Mouse (Mus musculus) forebrain, postnatal 0 days (tissue): ENCODE measurements at regions not wholly inside any gene's neighbourhood (a gene's known extent, or its start where the extent isn't known, plus 50 kb on each side); places are given as distances from the start of the nearest gene placed in this dataset.
A peak's percentile ranks its signal among the peaks of the same experiment; 100 is the strongest.

Experiments
- ATAC-seq: fragments of 200-750 bp; cut with Nextera tagmentation; 2 replicates; pipeline ENCODE4 v1.8.0; 2017; ENCODE audit warnings: mild to moderate bottlenecking, moderate library complexity
- DNase-seq: peaks from one replicate; pipeline ENCODE4 v3.0.0-alpha.2; 2015
- H3K27ac ChIP-seq: fragments of 300-500 bp; sonication (generic); 2 replicates; pipeline ENCODE4 v1.5.1; 2014; ENCODE audit warnings: low read depth, mild to moderate bottlenecking, antibody characterized with exemption, low read length, moderate library complexity, mixed read lengths
- H3K27me3 ChIP-seq: fragments of 300-500 bp; sonication (generic); 2 replicates; pipeline ENCODE4 v1.6.1; 2014; ENCODE audit warnings: mild to moderate bottlenecking, low read length, mixed read lengths; ENCODE audit not compliant: insufficient read depth
- H3K36me3 ChIP-seq: fragments of 300-500 bp; sonication (generic); 2 replicates; pipeline ENCODE4 v1.6.1; 2014; ENCODE audit warnings: mild to moderate bottlenecking, moderate library complexity; ENCODE audit not compliant: insufficient read depth
- H3K4me1 ChIP-seq: fragments of 300-500 bp; sonication (generic); 2 replicates; pipeline ENCODE4 v1.6.1; 2014; ENCODE audit warnings: antibody characterized with exemption; ENCODE audit not compliant: insufficient read depth
- H3K4me2 ChIP-seq: fragments of 300-500 bp; sonication (generic); 2 replicates; pipeline ENCODE4 v1.6.1; 2014; ENCODE audit warnings: low read depth, mild to moderate bottlenecking, moderate library complexity
- H3K4me3 ChIP-seq: fragments of 300-500 bp; sonication (generic); 2 replicates; pipeline ENCODE4 v1.5.1; 2014; ENCODE audit warnings: low read depth, low read length, mixed read lengths
- H3K9ac ChIP-seq: fragments of 300-500 bp; sonication (generic); 2 replicates; pipeline ENCODE4 v1.6.1; 2014; ENCODE audit warnings: mild to moderate bottlenecking
- H3K9me3 ChIP-seq: fragments of 300-500 bp; sonication (generic); 2 replicates; pipeline ENCODE4 v1.6.1; 2016; ENCODE audit warnings: low read length
- CTCF ChIP-seq: sonication (generic); IDR thresholded peaks from 2 replicates; pipeline ENCODE4 v1.5.1; 2016; ENCODE audit warnings: antibody characterized with exemption, control low read depth, low read depth
- WGBS: fragments of 180-500 bp; shearing (Covaris S2); extraction: QIAGEN DNeasy Blood & Tissue Kit; methylation state at CpG from one replicate; pipeline ENCODE4 v1.1.7; 2014; 5-methylcytosine and 5-hydroxymethylcytosine counted together

- no peaks in the 10 kb centered on the region for H3K27me3 ChIP-seq
- TF ChIP-seq CTCF: peak; percentile 71
- ATAC-seq (peak; percentile 51; the same call in 1 of the 2 replicates), DNase-seq (peak; percentile 75)
- 7% methylated on average over 5 of the region's 5 CpGs for WGBS
- H3K9me3 ChIP-seq: no peaks in the 10 kb centered on the region
- no peaks in the 10 kb centered on the region for H3K36me3 ChIP-seq
- H3K4me1 ChIP-seq: no peaks in the 10 kb centered on the region
- no peak overlapping the region for H3K4me2 ChIP-seq
- H3K9ac ChIP-seq: no peak overlapping the region
- no peak overlapping the region for H3K27ac ChIP-seq
- no peak overlapping the region for H3K4me3 ChIP-seq
Observed at GRCm38 (mm10) chr11:42067788-42068187, 67.1 kb upstream of the Gabrg2 start.

GRCm38 (mm10) chr11:42051567-42051966 lies 50.9 kb upstream of the Gabrg2 start:
- Histone ChIP-seq H3K9me3 (no peaks in the 10 kb centered on the region), H3K36me3 (no peaks in the 10 kb centered on the region), H3K27me3 (no peaks in the 10 kb centered on the region), H3K27ac (no peak overlapping the region), H3K4me1 (no peaks in the 10 kb centered on the region), H3K9ac (no peak overlapping the region), H3K4me2 (no peak overlapping the region), H3K4me3 (no peak overlapping the region)
- ATAC-seq (no peak), DNase-seq (no peak)
- TF ChIP-seq CTCF: no peak
- WGBS: 88% methylated on average over 1 of the region's 1 CpGs
